Mouse (Mus musculus): ENCODE measurements around the gene Kat5.

DNA sequence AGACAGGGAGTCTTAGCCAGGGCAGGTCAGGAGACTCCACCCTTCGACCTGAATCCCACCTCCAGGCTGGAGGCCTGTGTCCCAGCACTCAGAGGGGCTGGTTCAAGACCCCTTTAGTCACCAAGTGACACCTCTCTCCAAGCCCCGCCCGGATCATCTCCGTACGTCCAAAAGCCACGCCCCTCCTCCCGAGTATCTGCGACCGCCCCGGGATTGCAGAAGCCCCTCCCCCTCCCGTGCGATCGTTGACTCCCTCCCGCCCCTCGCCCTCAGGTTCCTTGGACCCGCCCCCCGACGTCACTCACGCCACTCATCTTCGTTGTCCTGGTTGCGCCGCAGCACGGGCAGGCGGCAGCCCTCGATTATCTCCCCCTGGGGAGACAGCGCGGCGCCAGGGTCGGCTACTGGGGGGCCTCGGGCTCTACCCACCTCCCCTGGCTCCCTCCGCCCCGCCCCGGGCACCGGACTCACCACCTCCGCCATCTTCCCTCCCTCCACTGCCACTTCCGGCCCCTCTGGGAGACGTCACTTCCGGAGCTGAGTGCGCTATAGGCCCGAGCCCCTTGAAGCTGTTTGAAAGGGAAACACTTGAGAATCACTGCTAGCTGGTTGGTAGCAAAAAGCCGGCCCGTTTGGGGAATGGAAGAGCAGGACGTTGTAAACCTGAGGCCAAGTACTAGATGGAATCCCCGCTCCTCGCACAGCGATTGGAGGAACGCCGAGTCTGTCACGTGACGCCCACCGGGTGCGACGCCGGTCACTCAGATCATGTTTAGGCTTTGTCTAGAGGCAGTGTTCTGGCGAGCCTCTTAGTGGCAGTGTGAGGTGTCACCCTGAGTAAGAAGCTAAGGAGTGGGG, at the start of gene Kat5:
- TF ChIP-seq EP300 (IDR thresholded peaks at IDR 0.05; ENCODE audit: low read depth) (peak; percentile 67; the same call in 1 of the 2 replicates), CTCF (IDR thresholded peaks at IDR 0.05; ENCODE audit: low read depth) (peak; percentile 28; the same call in 1 of the 2 replicates)
